Mouse (Mus musculus): ENCODE measurements around the gene Peg3.

DNA sequence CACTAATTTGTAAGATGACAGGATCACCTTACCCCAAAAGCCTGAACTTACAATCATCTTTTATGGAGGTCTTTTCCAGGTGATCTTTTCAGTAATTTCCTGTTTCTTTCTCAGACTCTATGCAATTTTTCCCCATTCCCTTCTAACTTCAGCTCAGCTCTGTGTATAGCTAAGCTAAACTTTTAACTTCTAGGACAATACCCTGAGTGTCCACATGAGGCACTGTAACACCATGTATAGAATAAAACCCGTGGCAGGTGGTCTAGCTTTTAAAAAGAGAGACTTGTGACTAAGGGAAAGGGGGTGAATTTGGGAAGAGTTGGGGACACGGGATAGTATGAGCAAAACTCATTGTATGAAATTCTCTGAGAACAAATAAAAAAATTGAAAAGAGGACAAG, 70.6 kb downstream of the Peg3 start:
- TF ChIP-seq CTCF (conservative IDR thresholded peaks at IDR 0.05; ENCODE audit: low read length) (peak; percentile 89), NANOG (IDR thresholded peaks at IDR 0.05; ENCODE audit: borderline replicate concordance, low read length) (no peak), POU5F1 (IDR thresholded peaks at IDR 0.05; ENCODE audit: borderline replicate concordance, low read length) (no peak)
